Mouse (Mus musculus): Measurements from ENCODE around the gene Pld5.
"Not testable (repeated sequence)": the region's sequence is repeated elsewhere in the genome, so short reads cannot be mapped to it uniquely, and the experiment has no call there.

Gene Pld5

DNA sequence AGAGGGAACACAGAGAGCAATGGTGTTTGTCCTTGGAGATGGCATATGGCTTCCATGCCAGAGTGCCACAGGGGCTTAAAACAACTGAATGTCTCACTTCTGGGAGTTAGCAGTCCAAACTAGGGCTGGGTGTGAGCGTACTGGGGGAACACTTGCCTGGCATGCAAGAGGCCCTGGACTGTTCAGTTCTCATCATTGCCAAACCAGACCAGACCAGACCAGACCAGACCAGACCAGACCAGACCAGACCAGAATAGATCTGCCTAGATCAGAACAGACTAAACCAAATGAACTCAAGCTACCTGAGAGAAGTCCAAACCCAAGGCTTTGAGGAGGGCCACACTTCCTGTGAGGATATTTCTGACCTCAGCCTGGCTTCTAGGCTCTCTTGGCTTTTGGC lies 228.7 kb downstream of the Pld5 start:
- in situ Hi-C loops (cut with MboI, MseI), result no loop called here

GRCm38 (mm10) chr1:176043056-176043455 lies 232.1 kb downstream of the Pld5 start:
- in situ Hi-C loops (cut with MboI, MseI), result no loop called here

DNA sequence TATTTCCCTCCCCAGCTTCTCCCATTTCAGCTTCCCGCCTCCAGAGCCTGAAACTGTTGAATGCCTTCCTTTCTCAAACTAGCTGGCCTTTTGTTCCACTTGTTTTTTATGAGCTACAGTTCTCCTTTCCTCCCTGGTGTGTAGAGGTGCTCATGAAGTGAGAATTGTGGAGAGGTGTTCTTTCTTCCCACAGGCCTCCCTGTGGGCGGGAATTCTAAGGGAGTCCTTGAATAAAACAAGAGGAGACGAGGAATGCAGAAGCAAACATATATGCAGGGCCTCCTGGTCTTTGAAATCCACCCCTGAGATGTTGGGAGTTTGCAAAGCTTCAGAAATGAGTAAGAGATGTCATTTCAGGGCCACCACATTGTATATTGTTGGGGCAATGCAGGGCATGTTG lies 235.2 kb downstream of the Pld5 start:
- in situ Hi-C loops (cut with MboI, MseI), result no loop called here

DNA sequence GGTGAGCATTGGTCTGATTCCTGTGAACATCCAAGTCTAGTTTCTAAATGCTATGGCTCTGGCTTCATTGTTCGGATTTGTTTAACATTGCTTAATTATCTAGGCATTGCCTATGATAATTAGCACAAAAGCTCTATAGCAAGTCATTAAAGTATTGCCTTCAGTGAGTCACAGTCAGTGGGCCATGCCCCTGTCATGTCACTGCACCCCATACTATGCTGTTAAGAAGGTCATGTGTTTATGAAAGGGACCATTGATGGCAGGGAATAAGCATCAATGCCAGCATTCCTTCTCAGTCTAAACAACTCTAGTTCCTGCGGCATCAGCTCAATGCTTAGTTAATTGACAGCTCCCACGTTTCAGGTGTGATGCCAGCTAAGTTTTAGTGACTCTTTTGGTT lies 239.1 kb downstream of the Pld5 start:
- in situ Hi-C loops (cut with MboI, MseI), result no loop called here

- in situ Hi-C loops (cut with MboI, MseI), result no loop called here
Observed at GRCm38 (mm10) chr1:176034699-176035098, 240.4 kb downstream of the Pld5 start.

DNA sequence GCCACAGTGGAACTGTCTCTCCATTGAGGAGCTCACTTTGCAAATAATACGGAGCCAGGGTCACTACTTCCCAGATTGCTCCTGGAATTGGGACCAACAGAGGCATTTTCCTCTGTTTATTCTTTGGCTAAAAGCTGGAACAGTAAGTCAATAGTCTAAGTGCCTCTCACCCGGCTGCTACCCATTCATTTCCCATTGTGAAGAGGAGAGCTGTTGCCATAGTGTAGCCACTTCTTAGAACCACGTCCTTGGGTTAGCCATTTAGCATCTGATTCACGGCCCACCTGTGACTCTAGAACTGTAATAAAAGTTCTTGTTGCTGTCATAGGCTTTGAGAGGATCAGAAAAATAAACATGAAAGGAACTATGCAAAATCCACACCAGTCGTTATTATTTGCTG lies 241.4 kb downstream of the Pld5 start:
- in situ Hi-C loops (cut with MboI, MseI), result no loop called here

- in situ Hi-C loops (cut with MboI, MseI), result no loop called here
Observed at GRCm38 (mm10) chr1:176029063-176029462, 246.0 kb downstream of the Pld5 start.

- in situ Hi-C loops (cut with MboI, MseI), result no loop called here
Observed at GRCm38 (mm10) chr1:176028397-176028796, 246.7 kb downstream of the Pld5 start.

- in situ Hi-C loops (cut with MboI, MseI), result no loop called here
Observed at GRCm38 (mm10) chr1:176024501-176024900, 250.6 kb downstream of the Pld5 start.

DNA sequence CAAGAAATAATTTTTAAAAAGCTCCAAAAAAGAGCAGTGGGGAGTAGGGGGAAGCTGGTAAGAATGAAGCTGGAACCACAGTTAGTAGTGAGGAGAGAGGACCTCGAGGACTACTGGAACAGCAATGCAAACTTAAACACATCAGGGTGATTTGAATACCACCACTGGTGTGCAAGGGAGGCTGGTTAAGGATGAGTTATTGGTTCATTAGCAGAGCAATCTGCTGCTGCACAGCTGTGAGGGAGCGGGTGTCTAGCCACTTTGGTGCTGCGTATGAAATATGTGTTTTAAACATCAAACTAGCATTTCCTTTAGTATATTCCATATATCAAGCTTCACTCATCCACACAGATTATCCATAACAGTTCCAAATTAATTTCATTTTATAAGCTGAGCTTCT lies 256.6 kb downstream of the Pld5 start:
- in situ Hi-C loops (cut with MboI, MseI), result no loop called here

- in situ Hi-C loops (cut with MboI, MseI), result no loop called here
Observed at GRCm38 (mm10) chr1:176016076-176016475, 259.0 kb downstream of the Pld5 start.

GRCm38 (mm10) chr1:176013497-176014268 lies 261.4 kb downstream of the Pld5 start:
- in situ Hi-C loops (cut with MboI, MseI), result no loop called here

GRCm38 (mm10) chr1:176011535-176011934 lies 263.6 kb downstream of the Pld5 start:
- in situ Hi-C loops (cut with MboI, MseI), result no loop called here

DNA sequence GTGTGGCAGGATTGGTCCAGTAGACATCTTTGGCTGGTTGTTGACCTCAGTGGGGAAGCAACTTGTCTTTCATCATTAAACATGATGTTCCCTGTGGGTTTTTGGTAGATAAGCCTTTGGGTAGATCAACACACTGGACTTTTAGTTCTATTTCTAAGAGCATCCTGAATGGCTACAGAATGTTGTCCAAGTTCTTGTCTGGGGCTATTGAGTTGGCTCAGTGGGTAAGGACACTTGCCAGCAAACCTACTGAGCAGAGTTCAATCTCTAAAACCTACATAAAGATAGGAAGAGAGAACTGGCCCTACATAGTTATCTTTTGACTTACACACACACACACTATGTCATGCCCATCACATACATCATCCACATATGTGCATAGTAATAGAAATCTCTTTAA lies 264.0 kb downstream of the Pld5 start:
- in situ Hi-C loops (cut with MboI, MseI), result no loop called here

- in situ Hi-C loops (cut with MboI, MseI), result no loop called here
Observed at GRCm38 (mm10) chr1:176008411-176008810, 266.7 kb downstream of the Pld5 start.

DNA sequence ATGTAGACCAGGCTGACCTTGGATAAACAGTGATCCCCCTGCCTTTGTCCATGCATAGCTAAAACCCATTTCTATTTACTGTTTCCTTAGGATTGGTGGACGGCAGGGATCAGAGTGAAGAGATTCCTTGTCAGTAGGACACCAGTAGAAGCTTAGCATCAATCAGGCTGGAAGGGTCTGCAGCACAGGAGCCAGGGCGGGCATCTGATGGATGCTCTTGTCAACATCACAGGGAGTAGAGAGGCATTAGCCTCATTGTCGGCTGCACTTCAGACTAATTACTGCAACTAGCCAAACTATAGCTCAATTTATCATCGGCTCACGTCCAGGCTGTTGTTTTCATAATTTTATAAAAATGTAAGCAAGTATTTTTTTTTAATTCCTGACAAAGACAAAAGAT lies 274.5 kb downstream of the Pld5 start:
- in situ Hi-C loops (cut with MboI, MseI), result no loop called here

GRCm38 (mm10) chr1:175997076-175997651 lies 277.9 kb downstream of the Pld5 start:
- in situ Hi-C loops (cut with MboI, MseI), result no loop called here

GRCm38 (mm10) chr1:175988912-175989311 lies 286.2 kb downstream of the Pld5 start:
- in situ Hi-C loops (cut with MboI, MseI), result no loop called here

DNA sequence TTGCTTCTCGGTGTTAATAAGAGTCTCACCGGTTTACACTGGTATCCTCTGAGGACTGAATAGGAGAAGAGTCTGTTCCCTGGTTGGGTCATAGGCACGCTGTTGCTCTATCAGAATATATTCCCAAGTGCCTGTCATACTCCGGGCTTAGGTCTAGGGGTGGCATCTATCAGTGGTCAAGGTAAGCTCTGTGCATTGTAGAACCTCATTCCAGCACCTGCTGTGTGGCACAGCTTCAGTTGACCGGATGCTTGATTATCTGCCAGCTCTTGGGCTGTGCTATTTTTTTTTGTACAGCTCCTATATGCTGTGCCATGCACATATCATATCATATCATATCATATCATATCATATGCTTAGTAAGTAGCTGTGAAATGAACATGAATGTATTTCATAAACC lies 286.7 kb downstream of the Pld5 start:
- in situ Hi-C loops (cut with MboI, MseI), result no loop called here

DNA sequence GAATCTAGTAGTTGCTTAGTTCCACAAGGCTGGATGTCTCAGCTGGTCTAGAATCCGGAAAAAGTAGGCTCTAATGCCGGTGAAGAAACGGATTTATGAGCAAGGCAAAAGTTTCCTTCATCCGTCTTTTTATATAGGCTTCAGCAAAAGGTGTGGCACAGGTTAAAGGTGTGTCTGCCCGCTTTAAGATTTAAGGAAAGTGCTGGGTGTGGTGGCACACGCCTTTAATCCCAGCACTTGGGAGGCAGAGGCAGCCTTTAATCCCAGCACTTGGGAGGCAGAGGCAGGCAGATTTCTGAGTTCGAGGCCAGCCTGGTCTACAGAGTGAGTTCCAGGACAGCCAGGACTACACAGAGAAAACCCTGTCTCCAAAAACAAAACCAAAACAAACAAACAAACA lies 296.1 kb downstream of the Pld5 start, which contains the start of gene Rbm8a2:
Gene Rbm8a2, minus strand, starts transcription at position 101 of the 400 bp plus-strand sequence.
- in situ Hi-C loops (cut with MboI, MseI), result not testable (repeated sequence)

DNA sequence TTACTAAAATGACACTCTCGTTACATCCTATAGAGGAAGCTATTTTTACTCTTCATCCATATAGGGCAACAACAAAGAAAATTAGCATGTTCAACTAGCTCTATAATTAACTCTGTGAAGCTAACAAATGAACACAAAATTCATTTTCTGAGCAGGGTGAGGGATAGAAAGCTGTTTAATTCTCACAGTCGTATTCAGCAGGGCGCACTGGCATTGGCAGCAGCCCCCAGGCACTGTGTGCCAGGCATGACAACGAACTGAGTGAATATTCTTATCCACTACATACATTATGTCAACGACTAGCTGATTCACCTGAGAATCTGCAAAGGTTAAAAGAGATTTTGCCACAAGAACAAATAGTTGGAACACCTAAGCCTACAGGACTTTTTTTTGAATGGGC lies 304.4 kb downstream of the Pld5 start:
- in situ Hi-C loops (cut with MboI, MseI), result no loop called here

DNA sequence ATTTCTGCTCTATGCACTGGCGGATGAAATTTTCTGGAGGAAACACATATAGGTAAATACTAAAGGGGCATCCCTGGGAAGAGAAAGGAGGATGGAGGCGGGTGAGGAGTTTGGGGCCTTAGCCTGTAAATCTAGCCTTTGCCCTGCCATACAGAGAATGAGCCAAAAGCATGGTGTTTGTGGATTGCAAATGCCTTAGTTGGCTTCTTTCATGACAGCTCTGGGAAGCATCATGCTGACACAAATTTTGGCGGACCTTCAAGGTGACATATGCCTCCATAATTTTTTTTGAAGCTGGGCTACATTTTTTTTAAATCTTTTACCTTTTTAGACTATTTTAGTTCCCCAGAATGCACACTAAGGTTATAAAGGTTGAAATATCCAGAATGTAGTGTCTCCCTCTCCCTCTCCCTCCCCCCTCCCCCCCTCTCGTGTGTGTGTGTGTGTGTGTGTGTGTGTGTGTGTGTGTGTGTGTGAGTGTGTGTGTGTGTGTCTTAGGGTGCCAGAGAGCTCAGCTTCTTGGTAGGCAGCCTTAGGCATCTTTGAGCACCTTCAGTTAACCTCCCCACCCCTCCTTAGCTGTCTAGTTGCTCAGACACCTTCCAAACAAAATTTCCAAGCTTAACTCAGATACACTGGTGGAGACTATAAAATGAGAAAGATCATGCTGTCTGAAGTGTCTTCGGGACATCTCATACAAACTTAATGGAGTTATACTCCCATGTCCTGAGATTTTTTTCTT lies 307.9 kb downstream of the Pld5 start:
- in situ Hi-C loops (cut with MboI, MseI), result no loop called here

GRCm38 (mm10) chr1:175961786-175962185 lies 313.3 kb downstream of the Pld5 start:
- in situ Hi-C loops (cut with MboI, MseI), result no loop called here

Data from T-helper 1 cell (primary cell).